Mouse (Mus musculus): ENCODE measurements around the gene Ddx27. TPM values are rescaled to one million over a fixed set of nuclear protein-coding genes. Genes with fewer than 3 reads are reported as not detected.
A peak's percentile ranks its signal among the peaks of the same experiment; 100 is the strongest.

Gene Ddx27
- polyA plus RNA-seq, 1 experiment from 2014 or later = 42.5 TPM

DNA sequence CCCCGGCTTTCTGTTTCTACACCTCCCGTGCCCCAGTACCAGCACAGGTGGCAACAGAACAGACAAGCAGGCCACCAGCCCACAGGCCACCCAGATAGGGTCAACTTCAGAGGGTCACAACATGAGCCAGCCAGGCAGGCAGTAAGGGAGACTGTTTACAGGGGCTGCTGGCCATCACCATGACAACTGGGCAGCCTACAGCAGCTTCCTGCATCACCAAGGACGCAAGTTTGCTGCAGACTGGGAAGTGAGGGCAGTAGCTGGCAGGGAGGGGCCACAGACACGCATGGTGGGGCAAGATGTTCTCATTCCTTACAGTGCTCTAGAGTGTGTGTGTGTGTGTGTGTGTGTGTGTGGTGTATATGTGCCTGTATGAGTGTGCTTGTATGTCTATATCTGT, 66.6 kb downstream of the Ddx27 start:
- Histone ChIP-seq H3K4me1 (ENCODE audit: control insufficient read depth, insufficient read depth, low read length) (peaks cover 12% of the 10 kb centered on the region), H3K9me3 (ENCODE audit: control insufficient read depth, low read length) (no peaks in the 10 kb centered on the region), H3K36me3 (ENCODE audit: control insufficient read depth, insufficient read depth, low read length) (no peaks in the 10 kb centered on the region), H3K4me2 (no peak overlapping the region), H3K27ac (ENCODE audit: low read depth, low read length) (no peak overlapping the region), H3K4me3 (ENCODE audit: low read depth, low read length) (no peak overlapping the region), H3K27me3 (ENCODE audit: control insufficient read depth, insufficient read depth, low read length) (no peaks in the 10 kb centered on the region), H3K9ac (ENCODE audit: low read length) (no peak overlapping the region)
- peak; percentile 87 for DNase-seq (ENCODE audit: low spot score, missing footprints)
- 33% methylated on average over 4 of the region's 4 CpGs for WGBS
- ATAC-seq (ENCODE audit: low FRiP score) = peak; percentile 44; the same call in 1 of the 2 replicates

Other genes with a start within 250 kb of the Ddx27 start
- gene Trp53rkb, start 222.7 kb upstream of the Ddx27 start, polyA plus RNA-seq (2014; fragmentation: Nextera tagmentation; extraction: Ambion mirVana) = 8.7 and 10.8 TPM in 2 replicates
- 4.4 and 4.6 TPM in 2 replicates for gene Arfgef2, start 209.6 kb upstream of the Ddx27 start, polyA plus RNA-seq (2014; fragmentation: Nextera tagmentation; extraction: Ambion mirVana)
- 231 and 260 TPM in 2 replicates for gene Cse1l, start 109.2 kb upstream of the Ddx27 start, polyA plus RNA-seq (2014; fragmentation: Nextera tagmentation; extraction: Ambion mirVana)
- gene Stau1, start 18.9 kb upstream of the Ddx27 start, polyA plus RNA-seq (2014; fragmentation: Nextera tagmentation; extraction: Ambion mirVana) = 96.2 and 104 TPM in 2 replicates
- 5.4 and 5.5 TPM in 2 replicates for gene Znfx1, start 47.8 kb downstream of the Ddx27 start, polyA plus RNA-seq (2014; fragmentation: Nextera tagmentation; extraction: Ambion mirVana)
- gene Kcnb1, start 175.0 kb downstream of the Ddx27 start, polyA plus RNA-seq (2014; fragmentation: Nextera tagmentation; extraction: Ambion mirVana) = 0.75 and 0.96 TPM in 2 replicates
- 9.4 and 11.2 TPM in 2 replicates for gene Ptgis, start 225.4 kb downstream of the Ddx27 start, polyA plus RNA-seq (2014; fragmentation: Nextera tagmentation; extraction: Ambion mirVana)